Mouse (Mus musculus) stomach, embryonic 14.5 days (tissue): ENCODE measurements around the gene Mtr. TPM values are rescaled to one million over a fixed set of nuclear protein-coding genes. Genes with fewer than 3 reads are reported as not detected.

Experiments used
- ATAC-seq: fragments of 200-750 bp; cut with Nextera tagmentation; 2 replicates; pipeline ENCODE4 v1.8.0; 2017; ENCODE audit warnings: low read depth, moderate TSS enrichment; ENCODE audit not compliant: insufficient number of reproducible peaks, insufficient read depth, low FRiP score
- H3K27ac ChIP-seq: fragments of 300-500 bp; sonication (generic); 2 replicates; pipeline ENCODE4 v1.5.1; 2014; ENCODE audit warnings: mild to moderate bottlenecking, low read length, moderate library complexity, mixed read lengths
- H3K27me3 ChIP-seq: fragments of 300-500 bp; sonication (generic); 2 replicates; pipeline ENCODE4 v1.6.1; 2014; ENCODE audit warnings: low read length, control low read depth, mixed read lengths; ENCODE audit not compliant: control insufficient read depth, insufficient read depth
- H3K36me3 ChIP-seq: fragments of 300-500 bp; sonication (generic); 2 replicates; pipeline ENCODE4 v1.6.1; 2014; ENCODE audit warnings: mild to moderate bottlenecking, control low read depth, low read length, moderate library complexity, mixed read lengths; ENCODE audit not compliant: control insufficient read depth, insufficient read depth
- H3K4me1 ChIP-seq: fragments of 300-500 bp; sonication (generic); 2 replicates; pipeline ENCODE4 v1.6.1; 2014; ENCODE audit warnings: low read length, control low read depth, mixed read lengths; ENCODE audit not compliant: control insufficient read depth, insufficient read depth
- H3K4me2 ChIP-seq: fragments of 300-500 bp; sonication (generic); replicated peaks from 2 replicates; pipeline ENCODE4 v1.6.1; 2014; ENCODE audit warnings: low read depth, low read length, control low read depth
- H3K4me3 ChIP-seq: fragments of 300-500 bp; sonication (generic); 2 replicates; pipeline ENCODE4 v1.5.1; 2014; ENCODE audit warnings: low read depth, low read length, control low read depth
- H3K9ac ChIP-seq: fragments of 300-500 bp; sonication (generic); replicated peaks from 2 replicates; pipeline ENCODE4 v1.6.1; 2014; ENCODE audit warnings: low read depth, mild to moderate bottlenecking, control low read depth, low read length, moderate library complexity, mixed read lengths
- H3K9me3 ChIP-seq: fragments of 300-500 bp; sonication (generic); 2 replicates; pipeline ENCODE4 v1.6.1; 2016; ENCODE audit warnings: low read depth, low read length, control low read depth; ENCODE audit not compliant: control insufficient read depth
- WGBS: fragments of 180-500 bp; shearing (Covaris S2); extraction: QIAGEN DNeasy Blood & Tissue Kit; methylation state at CpG from one replicate; pipeline ENCODE4 v1.1.7; 2014; 5-methylcytosine and 5-hydroxymethylcytosine counted together
- polyA plus RNA-seq: library from polyadenylated mRNA; unstranded; fragments of >200 nt; fragmentation: Nextera tagmentation; extraction: Ambion mirVana; gene quantifications from 2 replicates; pipeline ENCODE4 v1.2.1, GENCODE M21; 2014

Gene Mtr
- polyA plus RNA-seq, 1 experiment from 2014 or later: 17.4 TPM

- WGBS: 82% methylated on average over 11 of the region's 11 CpGs
- Histone ChIP-seq H3K9ac (no peak overlapping the region), H3K4me1 (no peaks in the 10 kb centered on the region), H3K27me3 (no peaks in the 10 kb centered on the region), H3K4me3 (no peak overlapping the region), H3K27ac (no peak overlapping the region), H3K9me3 (no peaks in the 10 kb centered on the region), H3K36me3 (no peaks in the 10 kb centered on the region), H3K4me2 (no peak overlapping the region)
- no peak for ATAC-seq
These were observed 26.6 kb upstream of the Mtr start for GRCm38 (mm10) chr13:12284528-12284927.

DNA sequence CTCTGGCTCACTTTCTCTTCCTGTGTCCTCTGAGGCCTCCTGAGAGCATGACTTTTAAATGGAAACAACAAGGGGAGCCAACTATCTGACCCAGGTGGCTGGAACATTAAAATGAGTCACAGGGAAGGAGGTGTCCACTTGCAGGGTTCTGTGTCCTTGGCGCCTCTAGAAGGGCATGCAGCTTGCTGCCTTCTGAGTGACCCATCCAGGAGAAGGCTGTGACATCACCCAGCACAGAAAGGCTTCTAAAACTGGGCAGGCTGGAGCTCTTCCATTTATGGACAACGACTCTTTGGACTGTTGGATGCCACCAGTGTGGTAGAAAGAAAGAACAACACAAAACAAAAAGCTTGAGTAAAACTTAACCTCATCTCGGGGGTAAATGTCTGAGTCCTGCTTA lies 25.9 kb upstream of the Mtr start:
- Histone ChIP-seq H3K36me3 (no peaks in the 10 kb centered on the region), H3K4me3 (no peak overlapping the region), H3K27me3 (no peaks in the 10 kb centered on the region), H3K27ac (no peak overlapping the region), H3K9ac (no peak overlapping the region), H3K9me3 (no peaks in the 10 kb centered on the region), H3K4me2 (no peak overlapping the region), H3K4me1 (no peaks in the 10 kb centered on the region)
- WGBS: 91% methylated on average over 3 of the region's 3 CpGs
- ATAC-seq: no peak

DNA sequence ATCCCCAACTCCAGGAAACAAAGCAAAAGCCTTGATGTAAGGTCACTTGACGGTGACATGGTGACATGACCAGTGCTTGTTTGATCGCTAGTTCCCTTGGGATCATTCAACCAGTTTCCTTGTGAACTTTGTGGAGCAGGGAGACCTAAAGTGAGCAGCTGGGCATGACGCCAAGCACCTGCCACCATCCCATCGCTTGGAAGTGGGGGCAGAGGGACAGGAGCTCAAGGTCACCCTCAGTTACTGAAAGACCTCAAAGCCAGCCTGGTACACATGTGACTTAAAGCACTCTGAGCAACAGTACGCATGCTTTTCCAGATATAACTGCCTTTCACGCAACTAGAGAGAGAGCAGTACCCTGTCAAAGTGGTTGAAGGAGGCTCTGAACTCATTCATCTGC lies 16.8 kb upstream of the Mtr start:
- Histone ChIP-seq H3K9ac (no peak overlapping the region), H3K27me3 (no peaks in the 10 kb centered on the region), H3K9me3 (no peaks in the 10 kb centered on the region), H3K4me3 (no peak overlapping the region), H3K36me3 (no peaks in the 10 kb centered on the region), H3K4me2 (no peak overlapping the region), H3K27ac (no peak overlapping the region), H3K4me1 (no peaks in the 10 kb centered on the region)
- peak; percentile 33; the same call in 1 of the 2 replicates for ATAC-seq
- WGBS: 77% methylated on average over 6 of the region's 6 CpGs

GRCm38 (mm10) chr13:12274220-12274619 lies 16.3 kb upstream of the Mtr start:
- Histone ChIP-seq H3K27me3 (no peaks in the 10 kb centered on the region), H3K27ac (no peak overlapping the region), H3K4me1 (no peaks in the 10 kb centered on the region), H3K36me3 (no peaks in the 10 kb centered on the region), H3K4me2 (no peak overlapping the region), H3K9ac (no peak overlapping the region), H3K9me3 (no peaks in the 10 kb centered on the region), H3K4me3 (no peak overlapping the region)
- 83% methylated on average over 4 of the region's 4 CpGs for WGBS
- no peak for ATAC-seq

GRCm38 (mm10) chr13:12272953-12273352 lies 15.0 kb upstream of the Mtr start:
- 55% methylated on average over 3 of the region's 3 CpGs for WGBS

GRCm38 (mm10) chr13:12267971-12268370 lies 10.1 kb upstream of the Mtr start:
- no peak overlapping the region for H3K4me2 ChIP-seq
- no peak for ATAC-seq
- H3K9ac ChIP-seq: no peak overlapping the region
- no peaks in the 10 kb centered on the region for H3K9me3 ChIP-seq
- H3K4me3 ChIP-seq: no peak overlapping the region
- H3K4me1 ChIP-seq: no peaks in the 10 kb centered on the region
- no peaks in the 10 kb centered on the region for H3K36me3 ChIP-seq
- H3K27ac ChIP-seq: no peak overlapping the region
- no peaks in the 10 kb centered on the region for H3K27me3 ChIP-seq
- 93% methylated on average over 3 of the region's 3 CpGs for whole genome bisulfite sequencing

More at GRCm38 (mm10) chr13:12272953-12273352, 15.0 kb upstream of the Mtr start:
- ATAC-seq: no peak
- no peak overlapping the region for H3K9ac ChIP-seq
- no peaks in the 10 kb centered on the region for H3K9me3 ChIP-seq
- no peak overlapping the region for H3K4me2 ChIP-seq
- H3K27ac ChIP-seq: no peak overlapping the region
- no peaks in the 10 kb centered on the region for H3K36me3 ChIP-seq
- no peaks in the 10 kb centered on the region for H3K27me3 ChIP-seq
- H3K4me3 ChIP-seq: no peak overlapping the region
- no peaks in the 10 kb centered on the region for H3K4me1 ChIP-seq

DNA sequence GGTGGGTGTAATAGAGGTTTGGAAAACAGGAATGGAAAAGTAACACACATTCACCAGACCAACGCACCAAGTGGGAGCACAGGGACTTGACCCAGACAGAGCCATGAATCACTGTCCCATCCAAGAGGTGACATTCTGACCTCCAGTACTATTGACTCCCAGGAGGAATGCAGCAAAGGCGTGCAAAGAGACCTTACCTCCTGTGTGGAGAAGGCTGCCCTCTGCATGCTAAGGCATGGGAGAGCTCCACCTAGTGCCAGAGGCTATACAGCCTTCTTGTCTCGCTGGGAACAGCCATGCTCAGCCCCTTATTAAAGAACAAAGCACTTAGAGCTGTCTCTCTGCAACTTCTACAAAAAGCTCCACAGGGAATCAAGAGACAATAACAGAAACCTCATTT lies 9.2 kb upstream of the Mtr start:
- WGBS: 41% methylated on average over 3 of the region's 3 CpGs
- Histone ChIP-seq H3K9me3 (no peaks in the 10 kb centered on the region), H3K9ac (no peak overlapping the region), H3K27ac (no peak overlapping the region), H3K27me3 (no peaks in the 10 kb centered on the region), H3K4me2 (no peak overlapping the region), H3K4me1 (no peaks in the 10 kb centered on the region), H3K4me3 (no peak overlapping the region), H3K36me3 (no peaks in the 10 kb centered on the region)
- no peak for ATAC-seq

GRCm38 (mm10) chr13:12263996-12264395 lies 6.1 kb upstream of the Mtr start:
- no peak overlapping the region for H3K9ac ChIP-seq
- H3K27ac ChIP-seq: no peak overlapping the region
- H3K27me3 ChIP-seq: no peaks in the 10 kb centered on the region
- no peaks in the 10 kb centered on the region for H3K36me3 ChIP-seq
- H3K4me2 ChIP-seq: no peak overlapping the region
- H3K4me3 ChIP-seq: no peak overlapping the region
- H3K4me1 ChIP-seq: no peaks in the 10 kb centered on the region
- 76% methylated on average over 6 of the region's 6 CpGs for WGBS
- ATAC-seq: no peak
- peaks cover 5% of the 10 kb centered on the region; the same call in 1 of the 2 replicates for H3K9me3 ChIP-seq

GRCm38 (mm10) chr13:12261505-12261904 lies 3.6 kb upstream of the Mtr start:
- Histone ChIP-seq H3K36me3 (no peaks in the 10 kb centered on the region), H3K4me2 (no peak overlapping the region), H3K27ac (no peak overlapping the region), H3K9ac (no peak overlapping the region), H3K4me1 (no peaks in the 10 kb centered on the region), H3K27me3 (no peaks in the 10 kb centered on the region), H3K4me3 (no peak overlapping the region), H3K9me3 (peaks cover 5% of the 10 kb centered on the region; the same call in 1 of the 2 replicates)
- no peak for ATAC-seq
